Comparison of ENCODE assay signal across 25 mouse cellular contexts in genomic region chr14:61786031-61786430, GRCm38 (mm10).
A peak's percentile ranks its signal among the peaks of the same experiment; 100 is the strongest.
DNase-seq lines count a peak whose midpoint lies in the region.
"Had no signal": no experiment of that assay in that cellular context is flagged by ENCODE, and none has a peak within 500 bp of the region (broad histone marks: within the 10 kb centered on the region; RNA-seq: fewer than 3 reads in every experiment).

No protein-coding gene starts in this region.

- H3K4me1 ChIP-seq in embryonic facial prominence, embryonic 10.5 days, result 0 out of 2 replicates have a peak, but pooled peaks cover 2% of the 10 kb centered on the region
- H3K4me1 ChIP-seq: forebrain, embryonic 10.5 days; forebrain, embryonic 12.5 days had no signal

- H3K4me3 ChIP-seq in embryonic facial prominence, embryonic 10.5 days, result no peak overlapping the region
- H3K4me3 ChIP-seq: embryonic facial prominence, embryonic 13.5 days; embryonic facial prominence, embryonic 15.5 days; erythroblast, embryonic 14.5 days; forebrain, embryonic 10.5 days; forebrain, embryonic 12.5 days had no signal

- DNase-seq in heart, adult 11 months, result peak; percentile 15
- DNase-seq in heart, adult 8-10 months (ENCODE audit: low spot score), result no peak
- DNase-seq in layer of hippocampus, adult 9-11 months, result peak; percentile 48
- DNase-seq in layer of hippocampus, postnatal 25 days (ENCODE audit: extremely low spot score in 1 of 2, low spot score in 1 of 2), result no peak
- peak; percentile 27 for DNase-seq in 416B (ENCODE audit: low read depth)
- peak; percentile 43 for DNase-seq in brain, adult 2 months (ENCODE audit: low read depth, low spot score)
- DNase-seq in embryonic facial prominence, embryonic 10.5 days (ENCODE audit: low spot score), result no peak
- DNase-seq: adrenal gland, adult 8-10 months; adrenal gland, postnatal 14 days; adrenal gland, postnatal 36 days; B cell, adult 2 months; cerebellum, adult 11 months; cerebellum, adult 18-20 months; cerebellum, adult 8-10 months; cerebellum, adult 9-11 months; cerebellum, postnatal 14 days; cerebellum, postnatal 36 days had no signal

- no peaks in the 10 kb centered on the region for H3K27me3 ChIP-seq in embryonic facial prominence, embryonic 10.5 days (replicated peaks; ENCODE audit: low read depth, poor library complexity, severe bottlenecking)
- H3K27me3 ChIP-seq: CH12.LX; embryonic facial prominence, embryonic 13.5 days; embryonic facial prominence, embryonic 15.5 days; forebrain, embryonic 12.5 days; Patski had no signal

- H3K36me3 ChIP-seq in embryonic facial prominence, embryonic 10.5 days (replicated peaks), result no peaks in the 10 kb centered on the region
- H3K36me3 ChIP-seq: embryonic facial prominence, embryonic 13.5 days; embryonic facial prominence, embryonic 15.5 days; forebrain, embryonic 10.5 days; forebrain, embryonic 12.5 days; G1E had no signal

- no peak overlapping the region for H3K27ac ChIP-seq in embryonic facial prominence, embryonic 10.5 days (replicated peaks)
- H3K27ac ChIP-seq: embryonic facial prominence, embryonic 13.5 days; embryonic facial prominence, embryonic 15.5 days; forebrain, embryonic 10.5 days; forebrain, embryonic 12.5 days had no signal

- no peaks in the 10 kb centered on the region for H3K9me3 ChIP-seq in embryonic facial prominence, embryonic 10.5 days
- H3K9me3 ChIP-seq: embryonic facial prominence, embryonic 13.5 days; embryonic facial prominence, embryonic 15.5 days; forebrain, embryonic 10.5 days; forebrain, embryonic 12.5 days; G1E had no signal

Comparison
In these comparisons a context has a peak if more than half of its experiments do, and no peak if none do; other contexts are left out.
1. DNase-seq: peak in heart, adult 11 months (single experiment), layer of hippocampus, adult 9-11 months (single experiment), 416B (single experiment) and brain, adult 2 months (single experiment); none in heart, adult 8-10 months (single experiment), layer of hippocampus, postnatal 25 days (0 of 2) and embryonic facial prominence, embryonic 10.5 days (single experiment).